Mouse (Mus musculus) spleen, postnatal 4 days (tissue): ENCODE results near the gene P2ry14.
"Not testable (repeated sequence)": the region's sequence is repeated elsewhere in the genome, so short reads cannot be mapped to it uniquely, and the experiment has no call there.

Source experiments
- DNase-seq, 2 experiments: peaks; one replicate each; pipeline ENCODE4 v3.0.0; 2022; ENCODE audit warnings: low spot score in 2 of 2

P2ry14 gene

DNA sequence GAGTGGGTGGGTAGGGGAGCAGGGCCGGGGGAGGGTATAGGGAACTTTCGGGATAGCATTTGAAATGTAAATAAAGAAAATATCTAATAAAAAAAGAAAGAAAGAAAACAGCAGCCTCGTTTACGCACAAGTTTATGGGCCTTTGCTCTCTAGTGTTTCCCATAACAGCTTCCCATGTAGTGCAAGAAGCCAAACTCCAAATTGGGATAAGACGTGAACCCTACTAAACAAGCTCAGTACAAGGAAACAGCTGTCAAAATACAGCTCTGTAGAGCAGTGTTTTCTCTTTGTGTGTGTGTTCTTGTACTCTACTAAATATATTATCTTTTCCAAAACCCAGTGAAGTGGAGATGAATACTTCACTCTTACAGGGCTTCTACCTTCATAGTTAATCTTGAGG, 8.2 kb downstream of the P2ry14 start:
- no peak for DNase-seq

DNA sequence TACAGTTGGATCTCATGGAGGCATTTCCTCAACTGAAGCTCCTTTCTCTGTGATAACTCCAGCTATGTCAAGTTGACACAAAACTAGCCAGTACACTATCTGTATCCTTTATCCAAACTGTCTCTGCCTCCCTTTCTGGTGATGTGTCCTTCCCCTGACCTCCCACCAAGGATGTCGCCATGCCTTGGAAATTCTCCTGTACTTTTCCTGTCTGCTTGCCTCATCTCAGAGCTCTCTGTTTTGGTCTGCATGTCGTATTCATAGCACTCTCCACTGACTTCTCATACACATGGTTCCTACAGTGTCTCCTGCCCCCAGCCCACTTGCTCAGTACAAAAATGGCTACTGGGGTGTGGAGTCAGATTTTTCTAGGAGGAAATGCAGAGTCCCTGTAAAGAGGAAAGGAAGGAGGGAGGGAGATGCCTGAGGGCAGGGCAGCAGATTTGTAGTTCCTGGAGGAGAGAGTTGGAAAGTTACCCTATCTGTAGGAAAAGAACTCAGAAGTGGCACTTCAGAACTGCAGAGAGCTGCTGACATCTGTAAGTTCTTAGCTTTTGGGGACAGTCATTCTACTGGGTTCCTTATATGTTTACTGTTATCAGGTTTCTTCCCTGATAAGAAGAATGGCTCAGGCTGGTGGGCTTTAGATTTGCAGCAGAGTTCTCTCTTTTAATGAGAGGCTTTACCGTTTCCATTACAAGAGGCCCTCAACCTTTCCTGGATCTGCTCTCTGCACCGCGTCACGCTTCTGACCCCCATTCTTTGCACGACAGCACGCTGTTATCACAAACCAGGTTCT, 11.7 kb downstream of the P2ry14 start:
- no peak for DNase-seq

DNA sequence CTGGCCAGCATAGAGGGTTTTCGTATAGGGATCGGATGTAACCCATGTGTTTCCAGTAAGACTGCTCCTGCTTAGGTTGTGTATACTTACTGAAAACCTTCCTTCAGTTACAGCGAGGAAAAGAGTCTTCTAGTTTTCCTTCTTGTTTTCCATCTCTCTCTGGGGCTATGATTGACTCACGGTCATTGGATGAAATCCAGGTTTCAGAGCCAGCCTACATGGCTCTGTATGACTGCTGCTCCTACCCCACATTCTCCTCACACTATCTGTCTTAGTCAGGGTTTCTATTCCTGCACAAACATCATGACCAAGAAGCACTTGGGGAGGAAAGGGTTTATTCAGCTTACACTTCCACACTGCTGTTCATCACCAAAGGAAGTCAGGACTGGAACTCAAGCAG, 12.5 kb downstream of the P2ry14 start:
- not testable (repeated sequence) for DNase-seq

DNA sequence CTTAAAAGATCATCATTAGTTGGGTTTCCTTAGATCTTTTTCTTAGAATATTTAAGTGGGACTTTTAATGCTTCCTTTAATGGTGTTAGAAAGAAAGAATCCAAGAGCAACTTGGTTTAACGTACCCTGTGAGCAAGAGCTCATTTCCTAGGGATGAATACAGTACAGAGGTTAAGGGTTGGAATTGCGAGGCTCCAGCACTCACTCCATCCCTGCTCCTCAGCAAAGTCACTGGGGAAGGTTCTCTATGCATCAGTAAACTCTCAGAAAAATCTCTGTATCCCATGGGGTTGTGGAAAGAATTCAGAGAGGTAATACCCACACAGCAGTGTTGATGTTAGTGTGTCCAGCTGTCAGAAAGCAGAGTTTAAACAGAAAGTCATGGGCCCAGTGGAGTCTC, 13.3 kb downstream of the P2ry14 start:
- DNase-seq: no peak

DNA sequence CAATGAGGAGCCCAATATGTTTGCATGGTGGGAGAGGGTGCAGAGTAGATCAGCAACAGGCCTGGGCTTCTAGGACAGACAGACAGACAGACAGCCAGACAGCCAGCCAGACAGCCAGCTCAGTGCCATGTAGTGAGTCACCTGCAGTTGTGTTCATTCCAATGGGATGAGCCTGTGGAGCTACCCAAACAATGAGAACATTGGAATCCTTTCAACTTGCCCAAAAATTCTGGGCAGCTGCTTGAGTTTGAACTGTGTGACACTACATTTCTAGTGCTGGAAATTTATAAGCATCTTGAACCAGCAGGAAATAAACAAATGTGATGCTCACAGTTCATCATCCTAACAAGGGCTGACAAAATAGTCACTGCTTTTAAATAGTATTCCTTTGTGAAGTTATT, 13.8 kb downstream of the P2ry14 start:
- DNase-seq: no peak

DNA sequence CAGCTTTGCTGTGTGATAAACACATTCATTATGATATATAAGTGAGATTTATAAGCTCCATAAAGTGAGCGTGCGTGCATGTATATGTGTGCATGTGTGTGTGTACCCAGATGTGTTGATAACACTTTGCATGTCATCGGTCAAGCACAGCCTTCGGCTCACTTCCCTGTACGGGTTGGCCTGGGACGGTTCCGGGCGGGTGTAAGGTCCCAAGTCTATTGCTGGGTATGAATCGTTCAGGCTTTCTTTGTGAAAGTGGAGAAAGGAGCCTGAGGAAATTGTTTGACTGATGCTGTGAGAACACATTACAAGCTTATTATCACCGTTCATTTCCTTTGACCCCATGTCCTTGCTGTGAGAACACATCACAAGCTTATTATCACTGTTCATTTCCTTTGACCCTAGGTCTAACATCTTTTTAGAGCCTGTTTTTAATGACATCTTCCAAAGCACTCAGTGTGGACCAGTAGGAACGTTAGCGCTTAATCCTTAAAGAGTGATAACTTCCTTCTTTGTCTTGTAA, 14.4 kb downstream of the P2ry14 start:
- no peak for DNase-seq

DNA sequence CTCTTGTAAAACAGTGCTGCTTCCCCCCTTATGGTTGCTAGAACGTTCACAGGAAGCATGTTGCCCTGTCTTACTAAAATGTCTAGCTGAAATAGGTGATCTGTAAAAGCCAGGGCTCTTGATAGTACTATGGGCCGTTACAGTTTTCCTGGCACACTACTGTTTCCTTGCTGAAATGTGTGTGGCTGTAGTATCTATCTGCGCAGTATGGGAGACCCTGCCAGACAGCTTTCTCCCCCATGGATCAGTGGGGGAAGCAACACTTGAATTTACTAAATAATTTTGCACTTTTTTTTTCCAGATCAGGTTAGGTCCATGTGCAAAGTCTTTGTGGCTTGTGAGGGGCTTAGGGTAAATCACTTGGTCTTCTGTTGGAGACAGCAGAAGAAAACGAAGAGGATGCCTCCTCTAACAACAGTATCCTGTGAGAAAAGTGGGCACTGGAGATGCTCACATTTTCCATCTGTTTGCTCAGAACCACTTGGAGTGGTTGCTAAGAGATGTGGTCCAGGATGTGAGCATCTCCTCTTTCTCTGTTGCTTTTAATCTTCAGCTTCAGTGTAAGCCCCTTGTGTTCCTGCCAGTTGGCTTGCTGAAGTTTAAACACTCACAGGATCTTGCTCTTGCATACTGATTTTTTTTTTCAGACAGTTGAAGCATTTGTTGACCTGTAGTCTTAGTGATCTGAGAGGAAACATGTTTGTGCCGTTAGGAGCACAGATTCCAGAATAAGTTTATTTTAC, 17.3 kb downstream of the P2ry14 start:
- DNase-seq: no peak

DNA sequence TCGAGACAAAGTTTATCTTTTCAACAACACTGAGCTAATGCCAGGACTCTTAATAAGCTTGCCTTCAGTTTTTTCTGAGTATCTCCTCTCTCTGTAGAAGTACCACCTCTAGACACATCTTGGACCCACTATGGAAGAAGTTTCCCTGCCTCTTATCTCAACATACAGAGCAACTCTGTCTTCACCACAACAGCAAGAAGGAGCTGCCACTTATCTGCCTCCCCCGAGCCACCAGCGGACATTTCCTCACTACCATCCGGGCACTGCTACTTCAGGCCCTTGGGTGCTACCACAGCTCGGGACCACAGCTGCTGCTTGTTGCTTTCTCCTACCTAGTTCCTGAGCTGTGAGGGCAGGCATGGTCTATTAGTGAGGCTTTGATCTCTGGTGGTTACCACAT, 20.2 kb downstream of the P2ry14 start:
- DNase-seq: no peak

DNA sequence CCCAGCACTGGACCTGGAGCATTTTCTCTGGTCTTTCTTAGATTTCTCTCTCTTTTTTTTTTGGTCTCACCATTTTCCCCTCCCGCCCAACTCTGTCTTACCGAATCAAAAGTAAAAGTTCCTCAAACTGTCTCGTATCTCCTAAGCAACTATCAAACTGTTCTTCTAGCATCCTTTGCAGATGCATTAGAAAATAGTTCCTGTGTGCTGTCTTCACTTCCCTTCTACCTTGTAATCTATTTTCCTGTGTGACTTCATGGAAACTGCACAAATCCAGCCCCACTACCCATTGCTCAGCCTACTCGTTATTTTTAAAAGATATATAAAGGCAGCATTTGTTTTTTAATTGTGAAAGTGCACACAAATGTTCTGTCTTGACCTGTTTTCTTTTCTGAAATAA, 21.5 kb downstream of the P2ry14 start:
- DNase-seq: no peak

DNA sequence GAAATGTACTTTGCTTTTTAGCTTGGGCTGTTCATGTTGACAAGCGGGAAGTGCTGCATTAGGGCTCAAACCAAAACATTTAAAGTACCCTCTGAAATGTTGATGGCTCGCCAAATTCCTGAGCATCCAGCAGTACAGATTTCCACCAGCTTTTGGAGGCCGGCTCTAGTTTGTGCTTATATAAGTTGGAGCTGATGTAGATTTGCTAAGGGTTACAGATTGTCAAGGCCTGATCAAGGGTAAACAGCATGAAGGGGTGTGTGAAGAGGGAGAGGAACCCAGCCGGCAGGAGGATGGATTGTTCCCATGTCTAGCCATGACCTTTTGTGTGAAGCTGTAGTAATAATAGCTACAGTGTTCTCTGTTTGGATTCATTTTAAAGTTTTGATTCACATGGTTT, 22.3 kb downstream of the P2ry14 start:
- no peak for DNase-seq

DNA sequence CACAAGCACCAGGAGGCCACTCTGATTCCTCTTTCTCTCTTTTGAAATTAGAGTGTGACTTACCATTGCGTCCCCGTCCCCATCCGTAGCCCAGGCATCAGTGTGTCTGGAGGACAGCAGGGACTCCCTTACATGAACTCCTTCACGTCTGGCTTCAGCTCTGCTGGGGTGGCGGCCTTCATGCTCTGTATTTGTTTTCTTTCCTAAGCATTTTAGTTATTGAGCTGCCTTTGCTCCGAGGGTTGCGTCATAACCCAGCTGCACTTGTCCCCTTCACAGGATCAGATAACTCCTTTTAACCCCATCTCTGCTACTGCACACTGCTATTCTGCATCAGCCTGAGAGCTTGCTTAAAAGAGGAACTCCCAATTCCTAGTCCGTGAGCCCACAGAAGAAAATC, 23.0 kb downstream of the P2ry14 start:
- no peak for DNase-seq

DNA sequence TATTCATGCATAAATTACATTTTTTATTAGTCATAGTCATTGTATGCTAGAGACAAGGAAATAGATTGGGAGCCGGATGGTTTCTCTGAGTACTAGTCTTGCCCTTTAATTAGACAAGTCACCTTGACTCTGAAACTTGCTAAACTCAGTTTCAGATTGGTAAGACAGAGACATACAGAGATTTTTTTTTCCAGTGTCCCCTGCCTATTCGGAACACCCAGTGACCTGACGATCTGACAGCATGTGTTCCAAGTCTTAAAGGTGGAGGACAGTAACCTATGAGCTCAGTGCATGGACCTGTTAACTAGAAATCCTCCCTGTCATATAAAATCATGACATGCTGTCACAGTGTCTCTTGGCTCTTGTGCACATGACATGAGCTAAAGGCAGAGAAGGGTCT, 23.9 kb downstream of the P2ry14 start:
- no peak for DNase-seq

DNA sequence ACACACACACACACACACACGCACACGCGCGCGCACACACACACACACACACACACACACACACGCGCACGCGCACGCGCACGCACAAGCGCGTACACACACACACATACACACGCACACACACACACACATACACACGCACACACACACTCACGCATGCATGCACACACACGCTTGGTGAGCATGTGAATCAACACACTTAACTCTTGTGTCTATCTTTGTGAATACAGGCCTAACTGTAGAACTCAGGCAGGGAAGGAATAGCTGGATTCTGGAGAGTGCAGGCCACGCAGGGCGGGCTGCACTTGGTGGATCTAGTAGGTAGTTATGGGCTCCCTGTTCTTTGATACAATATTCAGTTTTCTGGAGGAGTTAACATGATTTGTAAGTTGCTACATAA, 24.7 kb downstream of the P2ry14 start:
- DNase-seq: no peak

DNA sequence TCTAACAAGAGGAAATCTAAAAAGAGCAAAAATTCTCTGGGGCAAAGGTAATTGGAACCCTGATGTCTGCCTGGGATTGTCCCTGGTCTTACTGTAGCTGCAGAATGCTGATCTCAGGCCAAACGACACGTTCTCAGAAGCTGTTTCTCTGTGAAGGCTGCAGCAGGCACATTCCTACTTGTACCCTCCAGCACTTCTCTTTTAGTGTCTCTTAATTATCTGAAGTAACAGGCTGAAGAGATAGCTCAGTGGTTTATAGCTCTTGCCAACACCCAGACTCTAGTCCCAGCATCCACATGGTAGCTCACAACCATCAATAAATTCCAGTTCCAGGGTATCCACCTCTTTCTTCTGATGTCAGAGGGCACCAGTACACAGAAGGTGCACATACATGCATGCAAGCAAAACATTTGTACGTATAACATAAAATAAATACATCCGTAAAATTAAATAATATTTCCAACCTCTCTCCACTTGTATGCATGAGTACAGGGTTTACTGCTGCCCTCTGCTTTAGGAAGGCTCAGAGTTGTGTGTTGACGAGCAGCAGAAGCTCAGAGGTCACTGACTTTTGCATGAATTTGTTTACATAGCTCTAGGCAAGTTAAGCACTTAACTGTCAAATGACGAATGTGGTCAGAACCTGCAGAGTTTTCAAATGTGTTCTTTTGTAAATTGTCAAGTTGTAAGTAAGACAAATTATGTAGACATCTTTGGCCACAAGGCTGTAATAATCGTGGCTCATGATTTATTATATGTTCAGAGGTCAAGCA, 27.4 kb downstream of the P2ry14 start:
- no peak for DNase-seq

DNA sequence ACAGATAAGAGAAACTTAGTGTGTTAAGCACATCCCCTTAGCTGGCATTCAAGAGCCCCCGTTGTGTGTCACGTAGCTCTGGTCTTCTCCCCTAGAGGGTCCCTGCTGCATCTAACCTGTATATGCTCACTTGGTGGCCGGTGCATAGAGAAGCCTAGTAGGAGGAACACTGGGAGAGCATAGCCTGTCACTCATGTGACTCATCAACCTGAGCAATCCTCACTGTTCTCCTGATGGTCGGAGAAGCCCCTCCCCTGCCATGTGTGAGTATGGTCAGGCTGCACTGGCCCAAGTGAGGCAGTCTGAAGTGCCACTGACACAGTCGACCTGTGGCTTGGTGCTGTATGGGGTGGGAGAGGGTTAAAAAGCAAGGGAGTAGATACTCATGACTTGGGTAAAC, 28.4 kb downstream of the P2ry14 start:
- DNase-seq: no peak

DNA sequence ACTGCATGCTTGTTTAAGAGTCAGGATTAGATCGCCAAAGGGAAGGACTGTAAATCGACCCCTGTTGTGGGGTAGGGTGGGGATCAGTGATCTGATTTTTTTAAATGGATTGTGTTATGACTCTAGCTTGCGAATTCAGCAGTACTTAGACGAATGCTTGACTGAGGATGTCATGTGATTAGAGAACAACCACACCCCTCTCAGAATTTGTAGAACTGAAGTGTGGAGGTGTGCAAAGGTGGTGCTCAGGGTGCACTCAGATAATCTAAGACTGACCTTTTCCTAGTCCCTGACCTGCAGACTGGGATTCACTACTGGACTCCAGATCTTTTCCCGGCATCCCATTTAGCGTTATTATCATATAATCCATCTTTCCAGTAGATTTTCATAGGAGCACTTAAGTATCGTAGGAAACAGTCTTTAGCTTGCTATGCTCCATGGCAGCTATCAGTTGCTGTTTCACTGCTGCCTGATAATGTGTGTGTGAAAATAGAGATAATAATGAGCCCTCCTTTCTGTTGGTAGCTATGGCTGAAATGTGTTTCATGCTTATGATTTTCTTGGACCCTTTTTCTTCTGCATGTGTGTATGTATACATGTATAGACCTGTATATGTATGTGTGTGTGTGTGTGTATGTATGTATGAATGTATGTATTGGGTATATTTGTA, 31.5 kb downstream of the P2ry14 start:
- DNase-seq: no peak

DNA sequence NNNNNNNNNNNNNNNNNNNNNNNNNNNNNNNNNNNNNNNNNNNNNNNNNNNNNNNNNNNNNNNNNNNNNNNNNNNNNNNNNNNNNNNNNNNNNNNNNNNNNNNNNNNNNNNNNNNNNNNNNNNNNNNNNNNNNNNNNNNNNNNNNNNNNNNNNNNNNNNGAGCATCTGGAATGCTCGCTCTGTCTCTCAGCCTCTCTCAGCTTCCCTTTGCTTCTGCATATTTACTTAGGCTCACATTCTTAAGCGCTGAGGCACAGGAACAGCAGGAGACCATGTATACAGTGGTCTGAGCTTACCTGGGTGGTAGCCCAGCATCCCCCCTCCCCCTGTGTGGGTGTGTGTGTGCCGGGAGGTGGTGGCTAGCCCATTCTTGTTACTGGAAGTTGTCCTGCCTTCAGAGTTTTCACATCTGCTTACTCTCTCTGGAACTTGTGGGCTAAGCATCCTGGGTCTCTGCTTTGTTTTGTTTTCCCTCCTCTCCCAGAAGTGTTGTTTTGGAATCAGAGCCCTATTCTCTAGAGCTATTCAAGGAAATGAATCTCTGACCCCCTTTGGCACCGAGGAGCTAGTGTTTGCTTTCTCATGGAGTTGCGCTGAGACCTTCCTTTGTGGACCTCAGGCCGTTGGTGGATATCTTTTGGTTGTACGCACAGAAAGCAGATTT, 32.2 kb downstream of the P2ry14 start:
- no peak for DNase-seq

DNA sequence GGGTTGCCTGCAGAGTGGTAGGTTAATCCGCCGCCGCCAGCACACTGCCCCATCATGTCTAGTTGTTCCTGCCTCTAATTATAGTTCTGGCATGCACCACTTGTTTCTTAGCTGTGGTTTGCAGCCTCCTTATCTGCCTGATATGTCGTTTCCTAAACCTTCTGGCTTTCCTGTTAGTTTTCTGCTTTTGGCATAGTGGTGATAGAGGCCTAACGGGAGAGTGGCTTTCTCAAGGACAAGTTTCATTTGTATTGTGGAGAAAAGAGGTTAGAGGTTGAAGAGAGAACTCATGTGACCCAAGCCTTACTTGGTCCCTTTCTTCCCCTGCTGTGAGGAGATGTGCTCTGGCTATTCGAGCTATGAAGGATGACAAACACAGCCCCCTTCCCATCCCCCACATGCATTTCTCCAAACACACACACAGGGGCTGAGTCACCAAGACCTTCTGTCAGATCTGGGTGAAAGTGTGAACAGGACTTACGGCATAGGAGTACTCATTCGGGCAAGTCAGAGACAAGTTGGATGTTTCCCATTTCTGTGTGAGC, 39.4 kb downstream of the P2ry14 start:
- DNase-seq: no peak

DNA sequence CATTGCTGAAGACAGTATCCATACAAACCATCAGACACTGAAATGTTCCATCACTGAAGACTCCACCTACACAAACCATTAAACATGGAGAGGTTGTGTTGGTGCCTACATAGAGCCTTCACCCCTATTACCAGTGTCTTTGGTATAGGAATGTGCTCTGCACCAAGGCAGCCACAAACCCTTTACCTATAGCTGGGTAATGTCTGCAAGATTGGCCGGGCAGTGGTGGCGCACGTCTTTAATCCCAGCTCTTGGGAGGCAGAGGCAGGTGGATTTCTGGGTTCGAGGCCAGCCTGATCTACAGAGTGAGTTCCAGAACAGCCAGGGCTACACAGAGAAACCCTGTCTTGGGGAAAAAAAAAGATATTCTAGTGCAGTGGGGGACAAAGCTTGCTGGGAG, 40.1 kb downstream of the P2ry14 start:
- not testable (repeated sequence) for DNase-seq

DNA sequence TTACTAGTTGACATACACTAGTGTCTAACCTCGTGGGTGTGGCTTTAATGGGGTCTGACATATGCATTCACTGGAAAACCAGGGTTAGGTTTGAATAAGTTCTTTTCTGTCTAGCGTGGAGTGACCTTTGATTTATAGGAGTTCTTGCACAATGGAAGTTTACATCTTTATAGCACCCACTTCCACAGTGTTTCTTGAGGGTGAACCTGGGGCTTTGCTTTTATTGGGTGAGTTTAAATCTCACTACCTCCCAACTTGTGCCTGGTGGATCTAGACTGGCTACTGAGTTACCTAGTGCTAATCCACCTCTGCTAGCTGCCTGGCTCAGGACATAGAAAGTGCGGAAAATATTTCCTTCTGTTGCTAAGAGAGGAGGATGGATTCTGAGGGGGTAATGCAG, 41.5 kb downstream of the P2ry14 start:
- no peak for DNase-seq

DNA sequence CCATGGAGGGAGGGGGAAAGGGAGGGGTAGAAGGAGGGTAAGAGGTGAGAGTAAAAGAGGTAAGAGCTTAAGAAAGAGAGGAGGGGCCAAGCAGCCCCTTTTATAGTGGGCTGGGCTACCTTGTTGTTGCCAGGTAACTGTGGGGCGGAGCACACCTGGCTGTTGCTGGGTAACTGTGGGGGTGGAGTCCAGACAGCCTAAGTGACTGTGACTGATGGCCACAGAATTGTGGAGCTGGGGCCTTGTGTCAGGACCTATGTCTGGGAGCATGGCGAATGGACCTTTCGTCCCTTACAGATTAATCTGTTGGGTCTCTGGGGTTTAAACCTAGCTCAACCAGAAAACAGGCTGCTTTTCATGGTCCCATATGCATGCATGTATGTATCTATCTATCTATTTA, 43.6 kb downstream of the P2ry14 start:
- not testable (repeated sequence) for DNase-seq
